Mouse (Mus musculus) gastrocnemius, adult 18-20 months (tissue): ENCODE results near the gene H2al1o. TPM values are rescaled to one million over a fixed set of nuclear protein-coding genes. Genes with fewer than 3 reads are reported as not detected.
"Not testable (repeated sequence)": the region's sequence is repeated elsewhere in the genome, so short reads cannot be mapped to it uniquely, and the experiment has no call there.

Experiments used
- DNase-seq: peaks from one replicate; pipeline ENCODE4 v3.0.0; 2021; ENCODE audit warnings: low spot score
- long read RNA-seq, 2 experiments: library from polyadenylated mRNA; stranded (forward); transcript quantifications; one replicate each; pipeline ENCODE4 v2.0.0; 2021
- total RNA-seq, 2 experiments: library from RNA; stranded (reverse); gene quantifications; 2 replicates each; pipeline ENCODE4 v1.2.3; 2021

H2al1o gene
- total RNA-seq: not detected
- long read RNA-seq, experiment 1: 0 reads
- long read RNA-seq, experiment 2: 0 reads

DNA sequence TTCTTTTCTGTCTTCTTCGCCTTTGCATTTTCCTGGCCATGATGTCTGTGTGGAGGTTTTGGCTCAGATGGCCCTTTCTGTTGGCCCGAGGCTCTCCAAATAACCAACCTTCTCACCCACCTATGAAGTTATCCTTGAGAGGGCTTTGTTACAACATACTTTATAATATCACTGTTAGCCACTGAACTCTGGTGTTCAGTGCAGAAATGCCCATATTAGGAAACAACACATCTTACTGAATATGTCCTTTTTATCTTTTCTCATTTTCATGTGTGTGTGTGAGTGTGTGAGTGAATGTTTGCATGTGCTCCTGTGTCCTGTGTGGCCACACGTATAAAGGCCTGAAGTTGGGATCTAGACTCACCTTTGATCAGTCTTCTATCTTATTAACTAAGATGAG is at the start of gene H2al1o:
TSS of gene H2al1o (minus strand) at position 101 of the 400 bp plus-strand sequence.
- not testable (repeated sequence) for DNase-seq

- not testable (repeated sequence) for DNase-seq
Measured at GRCm38 (mm10) chrX:9598036-9598435, 25.8 kb upstream of the H2al1o start.

GRCm38 (mm10) chrX:9536881-9537280 is 35.3 kb downstream of the H2al1o start:
- no peak for DNase-seq

Other genes starting within 250 kb of the H2al1o start
- gene H2al1k, start 221.8 kb downstream of the H2al1o start, total RNA-seq: not detected
- 1 to 10 TPM; 1.1 to 1.2 TPM for gene Cybb, start 84.6 kb downstream of the H2al1o start, total RNA-seq
- gene Dynlt3, start 90.6 kb upstream of the H2al1o start, total RNA-seq: 10 to 100 TPM; 59.7 to 68.7 TPM